Mouse (Mus musculus): ENCODE results near the gene Taok2. TPM values are rescaled to one million over a fixed set of nuclear protein-coding genes. Genes with fewer than 3 reads are reported as not detected.
A peak's percentile ranks its signal among the peaks of the same experiment; 100 is the strongest.

The Taok2 gene
- polyA plus RNA-seq, 1 experiment from 2014 or later, result 40.1 TPM

- no peak for TF ChIP-seq CTCF (IDR thresholded peaks at IDR 0.05; ENCODE audit: low read depth)
- Histone ChIP-seq H3K36me3 (ENCODE audit: insufficient read depth) (no peaks in the 10 kb centered on the region), H3K4me3 (ENCODE audit: low read depth, low read length) (peak overlapping the region; percentile 71), H3K4me2 (peak overlapping the region; percentile 95), H3K9me3 (ENCODE audit: low read depth, low read length) (no peaks in the 10 kb centered on the region), H3K27me3 (ENCODE audit: insufficient read depth, low read length) (no peaks in the 10 kb centered on the region), H3K4me1 (ENCODE audit: insufficient read depth) (peaks cover 10% of the 10 kb centered on the region), H3K9ac (peak overlapping the region; percentile 77), H3K27ac (ENCODE audit: low read depth) (peak overlapping the region; percentile 60; the same call in 1 of the 2 replicates)
- ATAC-seq (ENCODE audit: insufficient read depth), result no peak; the same call in 1 of the 2 replicates
- peak; percentile 39 for DNase-seq
- WGBS, result 24% methylated on average over 15 of the region's 16 CpGs
These were observed 13.0 kb upstream of the Taok2 start for GRCm38 (mm10) chr7:126897390-126898101.

- H3K36me3 ChIP-seq (ENCODE audit: insufficient read depth), result 0 out of 2 replicates have a peak, but pooled peaks cover under 1% of the 10 kb centered on the region
- H3K4me3 ChIP-seq (ENCODE audit: low read depth, low read length), result no peak overlapping the region
- H3K9ac ChIP-seq, result peak overlapping the region; percentile 77; the same call in 1 of the 2 replicates
- no peak for TF ChIP-seq CTCF (IDR thresholded peaks at IDR 0.05; ENCODE audit: low read depth)
- H3K27me3 ChIP-seq (ENCODE audit: insufficient read depth, low read length), result no peaks in the 10 kb centered on the region
- peak overlapping the region; percentile 95; the same call in 1 of the 2 replicates for H3K4me2 ChIP-seq
- DNase-seq (no peak), ATAC-seq (ENCODE audit: insufficient read depth) (no peak)
- 77% methylated on average over 5 of the region's 5 CpGs for WGBS
- H3K27ac ChIP-seq (ENCODE audit: low read depth), result no peak overlapping the region; the same call in 1 of the 2 replicates
- no peaks in the 10 kb centered on the region for H3K9me3 ChIP-seq (ENCODE audit: low read depth, low read length)
- H3K4me1 ChIP-seq (ENCODE audit: insufficient read depth), result peaks cover 10% of the 10 kb centered on the region
These were observed 12.4 kb upstream of the Taok2 start for GRCm38 (mm10) chr7:126896912-126897311.

- 0 out of 2 replicates have a peak, but pooled peaks cover 7% of the 10 kb centered on the region for H3K36me3 ChIP-seq (ENCODE audit: insufficient read depth)
- H3K9ac ChIP-seq, result no peak overlapping the region
- 40% methylated on average over 7 of the region's 7 CpGs for WGBS
- DNase-seq (no peak), ATAC-seq (ENCODE audit: insufficient read depth) (no peak)
- no peak overlapping the region for H3K4me3 ChIP-seq (ENCODE audit: low read depth, low read length)
- H3K27ac ChIP-seq (ENCODE audit: low read depth), result no peak overlapping the region
- H3K4me1 ChIP-seq (ENCODE audit: insufficient read depth), result no peaks in the 10 kb centered on the region
- H3K9me3 ChIP-seq (ENCODE audit: low read depth, low read length), result no peaks in the 10 kb centered on the region
- no peaks in the 10 kb centered on the region for H3K27me3 ChIP-seq (ENCODE audit: insufficient read depth, low read length)
- no peak overlapping the region for H3K4me2 ChIP-seq
- TF ChIP-seq CTCF (IDR thresholded peaks at IDR 0.05; ENCODE audit: low read depth), result peak; percentile 55
These were observed 4.3 kb upstream of the Taok2 start for GRCm38 (mm10) chr7:126888852-126889251.

GRCm38 (mm10) chr7:126887281-126887680 lies 2.8 kb upstream of the Taok2 start:
- H3K4me1 ChIP-seq (ENCODE audit: insufficient read depth), result no peaks in the 10 kb centered on the region; the same call in 1 of the 2 replicates
- 51% methylated on average over 5 of the region's 5 CpGs for WGBS
- H3K9ac ChIP-seq, result no peak overlapping the region
- no peaks in the 10 kb centered on the region for H3K9me3 ChIP-seq (ENCODE audit: low read depth, low read length)
- 0 out of 2 replicates have a peak, but pooled peaks cover 7% of the 10 kb centered on the region for H3K36me3 ChIP-seq (ENCODE audit: insufficient read depth)
- ATAC-seq (ENCODE audit: insufficient read depth) (no peak), DNase-seq (no peak)
- no peak for TF ChIP-seq CTCF (IDR thresholded peaks at IDR 0.05; ENCODE audit: low read depth)
- H3K4me2 ChIP-seq, result no peak overlapping the region
- H3K4me3 ChIP-seq (ENCODE audit: low read depth, low read length), result no peak overlapping the region
- no peaks in the 10 kb centered on the region for H3K27me3 ChIP-seq (ENCODE audit: insufficient read depth, low read length)
- H3K27ac ChIP-seq (ENCODE audit: low read depth), result no peak overlapping the region

- H3K4me1 ChIP-seq (ENCODE audit: insufficient read depth), result peaks cover 6% of the 10 kb centered on the region; the same call in 1 of the 2 replicates
- ATAC-seq (ENCODE audit: insufficient read depth) (0 out of 2 replicates have a peak, but pooled peaks have one; percentile 1), DNase-seq (peak; percentile 28)
- peak overlapping the region; percentile 80 for H3K9ac ChIP-seq
- TF ChIP-seq CTCF (IDR thresholded peaks at IDR 0.05; ENCODE audit: low read depth), result no peak
- no peaks in the 10 kb centered on the region for H3K27me3 ChIP-seq (ENCODE audit: insufficient read depth, low read length)
- peaks cover 18% of the 10 kb centered on the region for H3K36me3 ChIP-seq (ENCODE audit: insufficient read depth)
- peak overlapping the region; percentile 99 for H3K4me2 ChIP-seq
- H3K4me3 ChIP-seq (ENCODE audit: low read depth, low read length), result peak overlapping the region; percentile 81
- 0% methylated on average over 14 of the region's 15 CpGs for WGBS
- H3K9me3 ChIP-seq (ENCODE audit: low read depth, low read length), result no peaks in the 10 kb centered on the region
- peak overlapping the region; percentile 90 for H3K27ac ChIP-seq (ENCODE audit: low read depth)
These were observed 747 bp downstream of the Taok2 start for GRCm38 (mm10) chr7:126883731-126884181.

- no peak for TF ChIP-seq CTCF (IDR thresholded peaks at IDR 0.05; ENCODE audit: low read depth)
- ATAC-seq (ENCODE audit: insufficient read depth) (no peak), DNase-seq (peak; percentile 59)
- WGBS, result 67% methylated on average over 6 of the region's 6 CpGs
- Histone ChIP-seq H3K4me2 (peak overlapping the region; percentile 99), H3K27ac (ENCODE audit: low read depth) (peak overlapping the region; percentile 72), H3K4me3 (ENCODE audit: low read depth, low read length) (peak overlapping the region; percentile 81; the same call in 1 of the 2 replicates), H3K9ac (no peak overlapping the region; the same call in 1 of the 2 replicates), H3K4me1 (ENCODE audit: insufficient read depth) (peaks cover 6% of the 10 kb centered on the region; the same call in 1 of the 2 replicates), H3K27me3 (ENCODE audit: insufficient read depth, low read length) (no peaks in the 10 kb centered on the region), H3K9me3 (ENCODE audit: low read depth, low read length) (no peaks in the 10 kb centered on the region), H3K36me3 (ENCODE audit: insufficient read depth) (peaks cover 45% of the 10 kb centered on the region)
These were observed 3.5 kb downstream of the Taok2 start for GRCm38 (mm10) chr7:126881040-126881439.

- Histone ChIP-seq H3K36me3 (ENCODE audit: insufficient read depth) (peaks cover 83% of the 10 kb centered on the region), H3K27me3 (ENCODE audit: insufficient read depth, low read length) (no peaks in the 10 kb centered on the region), H3K4me3 (ENCODE audit: low read depth, low read length) (no peak overlapping the region), H3K9ac (no peak overlapping the region), H3K27ac (ENCODE audit: low read depth) (no peak overlapping the region), H3K9me3 (ENCODE audit: low read depth, low read length) (no peaks in the 10 kb centered on the region), H3K4me1 (ENCODE audit: insufficient read depth) (peaks cover 6% of the 10 kb centered on the region; the same call in 1 of the 2 replicates), H3K4me2 (no peak overlapping the region)
- TF ChIP-seq CTCF (IDR thresholded peaks at IDR 0.05; ENCODE audit: low read depth), result no peak
- 95% methylated on average over 1 of the region's 1 CpGs for WGBS
- no peak for DNase-seq
- ATAC-seq (ENCODE audit: insufficient read depth), result no peak
These were observed 7.3 kb downstream of the Taok2 start for GRCm38 (mm10) chr7:126877239-126877638.

Measured in lung, embryonic 14.5 days (tissue).